Mouse (Mus musculus): ENCODE results near the gene Gramd4.
A peak's percentile ranks its signal among the peaks of the same experiment; 100 is the strongest.

The Gramd4 gene

GRCm38 (mm10) chr15:86113342-86113710 is 55.8 kb downstream of the Gramd4 start:
- peak; percentile 29 for DNase-seq (ENCODE audit: low spot score)

- no peak for DNase-seq (ENCODE audit: low spot score)
Measured at GRCm38 (mm10) chr15:86116421-86116820, 58.9 kb downstream of the Gramd4 start.

- DNase-seq (ENCODE audit: low spot score), result no peak
Measured at GRCm38 (mm10) chr15:86117115-86118100, 59.9 kb downstream of the Gramd4 start.

DNA sequence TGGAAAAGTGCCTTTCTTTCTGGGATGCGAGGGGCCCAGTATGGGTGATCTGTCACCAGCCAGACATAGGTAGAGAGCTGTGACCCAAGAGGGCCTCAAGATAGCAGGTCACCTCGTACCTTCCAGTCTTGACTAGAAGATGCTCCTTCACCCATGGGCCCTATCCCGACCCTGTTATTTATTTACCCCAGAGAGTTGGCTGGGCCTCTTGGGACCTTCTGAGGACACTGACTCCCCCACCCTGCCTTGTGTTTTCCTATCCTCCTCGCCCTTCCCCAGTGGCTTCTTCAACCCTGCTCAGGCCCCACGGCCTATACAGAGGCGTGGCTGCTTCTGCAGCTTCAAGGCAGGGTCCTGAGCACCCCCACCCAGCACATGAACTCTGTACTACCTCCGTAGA is 61.7 kb downstream of the Gramd4 start:
- no peak for DNase-seq (ENCODE audit: low spot score)

GRCm38 (mm10) chr15:86122261-86122949 is 64.9 kb downstream of the Gramd4 start:
- DNase-seq (ENCODE audit: low spot score), result no peak

- DNase-seq (ENCODE audit: low spot score), result no peak
Measured at GRCm38 (mm10) chr15:86123409-86123808, 65.9 kb downstream of the Gramd4 start.

- DNase-seq (ENCODE audit: low spot score), result peak; percentile 66
Measured at GRCm38 (mm10) chr15:86124359-86124758, 66.9 kb downstream of the Gramd4 start.

- no peak for DNase-seq (ENCODE audit: low spot score)
Measured at GRCm38 (mm10) chr15:86129036-86129435, 71.5 kb downstream of the Gramd4 start.

- no peak for DNase-seq (ENCODE audit: low spot score)
Measured at GRCm38 (mm10) chr15:86130657-86131056, 73.2 kb downstream of the Gramd4 start.

- DNase-seq (ENCODE audit: low spot score), result peak; percentile 65
Measured at GRCm38 (mm10) chr15:86134941-86135783, 77.7 kb downstream of the Gramd4 start.

- DNase-seq (ENCODE audit: low spot score), result peak; percentile 53
Measured at GRCm38 (mm10) chr15:86137638-86138037, 80.1 kb downstream of the Gramd4 start.

GRCm38 (mm10) chr15:86140323-86140722 is 82.8 kb downstream of the Gramd4 start:
- peak; percentile 20 for DNase-seq (ENCODE audit: low spot score)

GRCm38 (mm10) chr15:86144577-86144976 is 87.1 kb downstream of the Gramd4 start:
- DNase-seq (ENCODE audit: low spot score), result no peak

- DNase-seq (ENCODE audit: low spot score), result no peak
Measured at GRCm38 (mm10) chr15:86145046-86145445, 87.6 kb downstream of the Gramd4 start.

GRCm38 (mm10) chr15:86146922-86147321 is 89.4 kb downstream of the Gramd4 start:
- no peak for DNase-seq (ENCODE audit: low spot score)

- DNase-seq (ENCODE audit: low spot score), result no peak
Measured at GRCm38 (mm10) chr15:86150593-86150992, 93.1 kb downstream of the Gramd4 start.

DNA sequence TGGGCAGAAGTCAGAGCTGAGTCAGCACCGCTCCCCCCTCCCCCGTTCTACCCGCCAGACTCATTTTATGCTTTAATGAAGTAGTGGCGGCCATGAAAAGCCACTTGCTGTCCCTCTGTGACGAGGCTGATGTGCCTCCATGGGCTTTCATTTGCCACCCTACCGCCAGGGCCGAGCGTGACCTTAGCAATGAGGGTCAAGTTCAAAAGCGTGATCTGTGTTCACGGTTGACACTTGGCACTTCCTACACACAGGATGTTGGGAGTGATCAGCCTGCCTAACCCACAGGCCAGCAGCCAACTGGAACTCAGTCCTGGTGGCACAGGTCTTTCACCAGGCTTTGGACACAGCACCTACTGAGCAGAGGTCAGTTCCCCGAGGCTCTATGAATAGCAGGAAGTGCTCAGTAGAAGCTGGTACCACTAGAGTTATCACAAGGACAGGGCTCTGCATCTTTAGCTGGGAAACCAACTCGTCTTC is 96.0 kb downstream of the Gramd4 start:
- no peak for DNase-seq (ENCODE audit: low spot score)

- no peak for DNase-seq (ENCODE audit: low spot score)
Measured at GRCm38 (mm10) chr15:86156492-86156891, 99.0 kb downstream of the Gramd4 start.

- no peak for DNase-seq (ENCODE audit: low spot score)
Measured at GRCm38 (mm10) chr15:86159093-86159492, 101.6 kb downstream of the Gramd4 start.

DNA sequence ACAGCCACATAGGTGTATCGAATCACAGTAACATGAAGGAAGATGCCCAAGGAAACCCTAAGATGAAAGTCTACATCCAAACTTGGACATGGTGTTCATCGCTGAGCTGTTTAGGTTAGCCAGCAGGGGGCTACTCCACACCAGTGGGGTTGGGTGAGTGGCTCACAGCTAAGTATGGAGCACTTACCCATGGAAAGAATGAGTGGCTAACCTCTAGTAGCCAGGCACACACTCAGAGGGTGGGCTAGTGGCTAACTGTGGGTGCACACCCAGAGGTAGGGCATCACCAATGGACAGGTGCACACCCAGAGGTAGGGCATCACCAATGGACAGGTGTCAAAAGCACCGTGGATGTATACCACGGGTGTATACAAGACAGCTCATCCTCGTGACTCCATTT is 102.2 kb downstream of the Gramd4 start:
- DNase-seq (ENCODE audit: low spot score), result no peak

DNA sequence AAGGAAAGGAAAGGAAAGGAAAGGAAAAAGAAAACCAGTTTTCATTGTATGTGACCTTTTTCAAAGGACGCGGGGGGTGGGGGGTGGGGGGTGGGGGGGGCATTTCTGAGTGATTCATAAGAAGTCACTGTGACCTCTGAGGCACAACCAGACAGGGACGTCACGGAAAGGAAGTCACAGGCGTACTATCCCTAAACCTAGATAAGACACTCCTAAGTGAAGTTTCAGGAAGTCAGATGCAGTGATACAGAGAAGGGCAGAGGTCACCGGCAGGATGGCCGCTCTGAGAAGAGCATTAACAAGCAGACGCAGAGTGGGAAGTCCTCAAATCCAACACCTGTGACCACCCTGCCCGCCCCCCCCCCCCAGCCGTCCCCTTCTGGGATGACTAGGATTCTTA is 103.4 kb downstream of the Gramd4 start:
- DNase-seq (ENCODE audit: low spot score), result no peak

DNA sequence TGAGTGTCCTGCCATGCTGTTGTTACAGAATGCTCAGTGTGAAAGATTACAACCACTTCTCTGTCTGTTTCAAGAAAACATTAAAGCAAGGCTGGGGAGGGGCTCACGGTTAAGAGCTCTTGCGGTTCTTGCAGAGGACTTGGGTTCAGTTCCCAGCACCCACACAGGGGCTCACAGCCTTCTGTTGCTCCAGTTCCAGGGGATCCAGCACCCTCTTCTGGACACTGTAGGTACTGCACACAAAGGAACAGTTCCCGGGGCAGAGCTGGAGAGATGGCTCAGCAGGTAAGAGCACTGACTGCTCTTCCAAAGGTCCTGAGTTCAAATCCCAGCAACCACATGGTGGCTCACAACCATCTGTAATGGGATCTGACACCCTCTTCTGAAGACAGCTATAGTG is 104.3 kb downstream of the Gramd4 start:
- peak; percentile 34 for DNase-seq (ENCODE audit: low spot score)
